Mouse (Mus musculus) cerebellum, postnatal 36 days (tissue): ENCODE results near the gene Sgms1.

Experiments used
- DNase-seq, 2 experiments: peaks; one replicate each; pipeline ENCODE4 v3.0.0; 2021 to 2022; ENCODE audit warnings: mixed read lengths in 2 of 2

The Sgms1 gene

DNA sequence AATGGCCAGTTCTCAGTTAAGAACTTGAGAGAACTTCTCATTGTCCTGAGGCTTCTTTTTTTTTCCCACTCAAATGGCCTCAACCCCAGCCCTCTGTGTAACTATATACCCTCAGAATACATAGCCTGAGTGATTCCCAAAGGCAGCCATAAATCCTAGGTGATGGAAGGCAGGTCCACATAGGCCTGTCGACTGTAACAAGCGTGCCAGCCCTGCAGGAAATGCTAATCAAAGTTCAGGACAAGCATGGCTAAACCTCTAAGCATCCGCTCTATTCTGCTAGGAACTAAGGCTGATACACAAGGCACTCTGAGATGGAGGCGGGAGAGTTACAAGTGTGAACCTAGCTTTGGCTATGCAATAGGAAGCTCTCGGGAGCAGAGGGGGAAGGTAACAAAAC, 151.8 kb downstream of the Sgms1 start:
- DNase-seq = no peak

DNA sequence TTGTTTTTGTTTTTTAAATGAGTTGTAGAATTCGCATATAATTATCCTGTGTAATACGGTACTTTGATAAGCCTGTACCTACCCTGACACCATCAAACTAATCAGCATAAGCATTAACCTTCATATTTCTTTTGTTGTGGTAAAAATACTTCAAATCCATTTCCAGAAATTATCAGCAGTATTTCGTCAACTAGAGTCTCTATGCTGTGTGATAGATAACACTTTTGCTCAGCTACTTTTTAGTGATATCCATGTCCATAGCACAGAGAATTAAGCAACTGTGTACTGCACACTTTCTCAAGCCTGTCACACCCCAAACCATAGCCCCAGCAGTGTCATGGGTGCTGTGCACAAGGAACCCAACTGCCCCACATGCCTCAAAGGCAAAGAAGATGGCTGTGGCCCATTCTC, 152.3 kb downstream of the Sgms1 start:
- DNase-seq = no peak

- no peak for DNase-seq
Measured at GRCm38 (mm10) chr19:32234717-32235434, 154.6 kb downstream of the Sgms1 start.

- no peak for DNase-seq
Measured at GRCm38 (mm10) chr19:32231292-32231691, 158.2 kb downstream of the Sgms1 start.

DNA sequence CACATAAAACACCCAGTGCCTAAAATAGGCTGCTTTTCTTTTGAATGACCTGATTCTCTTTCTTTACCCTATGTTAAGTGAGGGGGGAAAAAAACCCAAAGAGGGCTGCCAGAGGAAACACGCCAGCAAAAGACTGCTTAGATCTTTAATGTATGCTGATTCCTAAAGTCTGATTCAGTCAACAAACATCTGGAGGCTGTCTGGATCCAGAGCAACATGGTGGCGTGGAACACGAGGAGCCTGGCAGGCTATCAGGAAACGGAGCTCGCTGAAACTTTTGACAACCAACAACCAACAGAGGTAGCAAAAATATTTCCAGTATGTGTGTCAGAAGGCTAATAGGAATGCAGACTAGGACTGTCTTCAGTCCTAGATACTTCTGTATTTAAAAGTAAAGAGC, 158.7 kb downstream of the Sgms1 start:
- no peak for DNase-seq

- DNase-seq = no peak
Measured at GRCm38 (mm10) chr19:32230301-32230700, 159.2 kb downstream of the Sgms1 start.

GRCm38 (mm10) chr19:32229776-32230175, 159.7 kb downstream of the Sgms1 start:
- DNase-seq = no peak

DNA sequence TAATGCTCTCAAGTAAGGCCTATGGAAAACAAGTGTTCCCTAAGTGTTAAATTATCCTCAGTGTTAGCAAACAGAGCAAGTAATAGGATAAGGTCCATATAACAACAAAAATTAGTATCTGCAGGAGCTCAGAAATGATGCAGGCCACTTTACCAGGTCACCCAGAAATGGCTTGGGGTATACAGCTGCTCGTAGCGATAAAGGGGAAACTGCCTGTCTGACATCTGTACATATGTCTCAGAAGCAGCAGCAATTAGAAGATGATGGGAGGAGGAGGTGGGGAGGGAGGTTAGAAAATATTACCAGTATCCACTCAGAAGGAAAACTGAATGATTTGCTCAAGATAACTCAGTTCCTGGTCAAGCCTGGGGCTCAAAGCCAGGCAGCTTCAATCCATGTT, 162.3 kb downstream of the Sgms1 start:
- no peak for DNase-seq

DNA sequence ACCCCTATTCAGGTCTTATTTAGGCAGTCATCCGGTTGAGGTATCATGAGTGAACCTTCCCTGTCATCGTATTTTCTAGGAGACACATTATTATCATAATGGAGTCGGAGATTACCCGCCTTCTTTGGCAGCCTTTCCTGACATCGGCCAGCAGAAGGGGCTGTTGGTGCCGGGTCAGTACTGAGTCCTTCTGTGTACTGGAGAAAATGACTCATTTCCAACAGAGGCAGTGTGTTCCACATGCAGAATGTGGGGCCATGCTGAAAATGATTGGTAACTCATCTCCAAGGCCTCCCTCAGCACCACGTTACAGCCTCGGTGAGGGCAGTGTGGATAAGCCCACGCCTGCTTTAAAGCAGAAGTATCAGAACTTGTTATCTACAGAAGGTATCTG, 164.4 kb downstream of the Sgms1 start:
- DNase-seq = no peak

- no peak for DNase-seq
Measured at GRCm38 (mm10) chr19:32224318-32225096, 165.0 kb downstream of the Sgms1 start.

DNA sequence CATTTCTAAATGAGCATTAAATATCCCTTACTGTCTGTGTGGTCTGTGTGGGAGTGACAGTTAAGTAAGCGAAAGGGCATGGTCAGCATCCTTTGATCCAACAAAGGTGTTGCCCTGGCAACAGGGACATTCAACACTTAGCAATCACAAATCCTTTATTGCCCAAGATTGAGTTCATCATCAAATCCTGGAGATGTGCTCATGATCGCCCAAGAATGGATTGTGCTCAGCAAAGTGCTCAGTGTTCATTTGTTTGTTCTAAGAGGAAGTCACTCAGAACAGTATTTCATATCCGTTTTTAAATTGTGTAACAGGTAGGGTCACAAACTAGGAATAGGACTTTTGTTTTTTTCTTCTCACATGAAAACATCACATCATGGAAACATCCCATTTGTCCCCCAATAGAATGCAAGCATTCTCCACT, 165.8 kb downstream of the Sgms1 start:
- no peak for DNase-seq

DNA sequence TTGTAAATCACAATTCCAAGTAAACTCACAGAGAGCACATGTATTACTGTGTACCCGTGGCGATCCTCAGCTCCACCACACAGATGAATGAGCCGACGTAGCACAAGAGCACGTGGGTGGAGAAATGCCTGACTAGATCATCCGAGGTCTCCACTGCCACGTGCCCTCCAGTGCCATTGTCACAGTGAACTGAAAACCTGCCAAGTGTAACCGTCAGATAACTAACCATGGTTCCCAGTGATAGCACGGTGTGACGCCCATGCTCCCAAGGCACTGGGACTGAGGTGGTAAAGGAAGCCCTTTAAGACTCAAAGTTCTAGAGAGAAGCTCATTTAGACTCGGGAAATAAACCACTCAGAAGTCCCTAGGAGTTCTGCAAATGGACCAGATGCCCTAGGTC, 167.4 kb downstream of the Sgms1 start:
- DNase-seq = no peak

GRCm38 (mm10) chr19:32220991-32221390, 168.5 kb downstream of the Sgms1 start:
- no peak for DNase-seq

DNA sequence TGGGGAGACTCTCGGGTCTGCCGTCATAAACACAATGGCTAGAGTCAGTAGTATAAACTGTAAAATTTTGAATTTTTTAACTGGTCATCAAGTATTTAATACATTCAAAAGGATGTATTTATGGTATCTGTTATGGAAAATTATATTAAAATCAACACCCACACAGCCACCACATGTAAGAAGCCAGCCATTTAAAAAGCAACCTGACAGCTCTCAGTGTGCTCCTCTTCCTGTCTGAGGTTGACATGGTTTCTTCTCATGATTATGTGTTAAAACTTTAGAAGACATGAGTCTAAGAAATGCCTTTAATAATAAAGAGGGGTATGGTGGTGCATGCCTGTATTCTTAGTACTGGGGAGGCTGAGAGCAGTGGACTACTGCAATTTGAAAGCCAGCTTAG, 172.8 kb downstream of the Sgms1 start:
- DNase-seq = no peak

GRCm38 (mm10) chr19:32214905-32215806, 174.4 kb downstream of the Sgms1 start:
- DNase-seq = no peak

DNA sequence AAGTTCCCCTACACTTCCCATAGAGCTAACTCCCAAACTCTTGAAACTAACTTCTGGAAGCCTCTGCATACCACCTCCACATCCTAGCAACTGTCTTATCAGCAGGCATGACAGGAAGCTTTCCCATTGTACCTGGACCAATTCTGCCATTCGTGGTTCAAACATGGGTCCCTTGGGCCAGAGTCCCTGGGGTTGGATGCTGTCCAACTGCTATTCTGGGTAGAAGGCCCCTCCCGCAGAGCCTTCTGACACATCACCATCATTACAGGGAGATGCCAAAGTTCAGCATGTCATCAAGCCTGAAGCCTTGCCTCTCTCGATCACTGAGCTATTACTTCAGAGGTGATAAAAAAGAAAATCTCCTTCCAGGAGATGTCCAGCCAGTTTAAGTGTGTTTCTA, 175.9 kb downstream of the Sgms1 start:
- no peak for DNase-seq

DNA sequence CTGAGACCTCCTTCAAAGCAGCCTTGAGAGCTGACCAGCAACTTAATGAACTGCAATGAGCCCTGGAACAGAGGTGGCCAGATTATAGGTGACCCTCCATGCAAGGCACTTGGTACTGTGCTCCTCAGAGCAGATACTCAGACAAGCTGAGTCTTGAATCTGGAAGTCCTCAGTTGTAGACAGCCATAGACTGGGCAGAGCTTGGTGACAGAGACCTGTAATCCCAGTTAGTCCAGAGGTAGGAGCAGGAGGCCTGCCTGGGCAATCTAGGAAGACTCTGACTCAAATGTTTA, 178.3 kb downstream of the Sgms1 start:
- no peak for DNase-seq

DNA sequence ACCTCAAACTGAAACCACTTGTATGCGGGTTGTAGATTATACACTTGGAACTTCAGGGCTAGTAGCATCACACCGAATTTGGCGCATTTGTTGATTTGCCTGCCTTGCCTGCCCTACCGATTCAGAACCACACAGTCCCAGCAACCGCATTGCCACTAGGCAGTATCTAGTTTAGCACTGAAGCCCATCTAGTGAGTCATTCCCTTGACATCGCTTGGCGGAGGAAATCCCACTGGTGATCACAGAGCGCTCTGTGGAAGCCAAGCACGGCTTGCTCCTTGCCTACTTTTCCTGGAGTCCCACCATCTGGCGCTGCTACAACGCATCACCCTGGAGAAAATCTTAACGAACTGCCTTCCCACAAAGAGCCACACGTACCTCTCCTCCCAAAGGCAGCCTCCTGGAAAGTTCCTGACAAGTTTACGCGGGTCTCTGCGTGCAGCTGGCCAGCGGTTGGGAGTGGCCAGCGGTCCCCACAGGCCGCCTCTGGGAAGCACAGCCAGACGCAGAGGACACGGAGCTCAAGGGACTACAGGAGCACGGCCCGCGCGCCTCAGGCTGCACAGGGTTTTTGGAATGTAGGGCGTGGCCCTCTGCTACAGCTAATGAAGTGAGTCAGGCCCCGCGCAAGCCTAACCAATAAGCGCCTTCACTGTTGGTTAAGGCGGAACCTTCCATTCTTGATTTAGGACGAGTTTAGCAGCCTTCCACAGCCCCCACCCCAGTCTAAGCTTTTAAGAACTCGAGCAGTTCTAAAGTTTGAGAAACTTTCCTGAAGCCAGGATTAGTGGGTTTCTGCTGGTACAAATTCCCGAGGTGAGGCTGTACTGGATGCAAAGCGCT, 178.8 kb downstream of the Sgms1 start:
- peak; percentile 32 to 49 for DNase-seq

DNA sequence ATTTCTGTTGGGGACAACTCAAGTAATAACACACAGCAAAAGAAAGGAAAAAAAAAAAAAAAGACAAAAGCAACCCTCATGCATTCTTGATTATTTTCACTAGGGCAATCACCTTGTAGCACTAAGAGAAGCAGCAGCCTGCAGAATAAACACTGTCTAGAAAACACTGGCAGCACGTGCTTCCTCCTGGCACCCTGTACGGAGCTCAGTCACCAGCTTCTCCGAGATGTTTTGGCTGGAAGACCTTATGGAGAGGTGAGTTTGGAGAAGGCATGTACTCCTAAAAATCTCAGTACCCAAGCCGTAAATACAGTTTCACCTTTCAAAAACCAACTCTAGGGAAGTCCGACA, 179.4 kb downstream of the Sgms1 start:
- DNase-seq = peak in 1 of 2 experiments; percentile 27

- DNase-seq = no peak
Measured at GRCm38 (mm10) chr19:32202131-32203114, 187.1 kb downstream of the Sgms1 start.

DNA sequence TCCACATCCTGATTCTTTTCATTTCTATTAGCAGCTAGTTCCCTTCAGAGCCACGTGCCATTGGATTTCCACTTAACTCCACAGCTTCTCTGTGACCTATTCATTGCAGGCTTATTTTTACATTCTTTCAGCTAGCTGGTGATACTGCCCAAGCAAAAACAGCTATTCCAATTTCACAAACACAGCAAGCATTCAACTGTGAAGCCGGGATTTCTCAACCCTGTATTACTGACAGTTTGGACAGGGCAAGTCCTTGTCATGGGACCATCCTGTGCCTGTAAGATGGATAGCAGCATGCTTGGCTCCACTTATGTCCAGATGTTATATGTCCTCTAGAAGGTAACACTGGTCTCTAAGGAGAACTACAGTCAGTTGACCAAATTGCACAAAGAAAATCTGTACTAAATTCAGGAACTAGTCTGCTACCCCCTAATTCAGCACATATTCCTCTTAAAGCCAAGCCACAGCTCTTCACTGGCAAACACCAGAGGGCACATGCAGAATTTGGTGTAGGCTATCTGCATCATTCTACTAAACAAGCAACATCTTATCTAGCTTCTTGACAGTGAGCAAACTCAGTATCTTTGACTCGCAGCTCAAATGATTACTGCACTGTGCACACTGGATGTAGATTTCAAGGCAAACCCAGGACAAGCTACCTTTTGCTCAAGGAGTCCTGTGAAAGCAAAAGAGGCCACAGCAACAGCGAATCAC, 189.5 kb downstream of the Sgms1 start:
- DNase-seq = no peak
